Mouse (Mus musculus) small intestine, adult 2 months (tissue): ENCODE data around the gene Exoc3l4.

Experiments
- CTCF ChIP-seq: fragments of 200-500 bp; IDR thresholded peaks from 2 replicates; pipeline ENCODE4 v1.5.1; 2012; ENCODE audit warnings: low read depth, mild to moderate bottlenecking, control low read depth, inconsistent platforms, low read length, moderate library complexity, mixed read lengths; ENCODE audit not compliant: insufficient replicate concordance, insufficient read length; ENCODE audit errors: extremely low read depth
- POLR2A ChIP-seq: fragments of 200-500 bp; IDR thresholded peaks from 2 replicates; pipeline ENCODE4 v1.6.1; 2012; ENCODE audit warnings: low read depth, mild to moderate bottlenecking, control low read depth, inconsistent platforms, low read length, moderate library complexity

DNA sequence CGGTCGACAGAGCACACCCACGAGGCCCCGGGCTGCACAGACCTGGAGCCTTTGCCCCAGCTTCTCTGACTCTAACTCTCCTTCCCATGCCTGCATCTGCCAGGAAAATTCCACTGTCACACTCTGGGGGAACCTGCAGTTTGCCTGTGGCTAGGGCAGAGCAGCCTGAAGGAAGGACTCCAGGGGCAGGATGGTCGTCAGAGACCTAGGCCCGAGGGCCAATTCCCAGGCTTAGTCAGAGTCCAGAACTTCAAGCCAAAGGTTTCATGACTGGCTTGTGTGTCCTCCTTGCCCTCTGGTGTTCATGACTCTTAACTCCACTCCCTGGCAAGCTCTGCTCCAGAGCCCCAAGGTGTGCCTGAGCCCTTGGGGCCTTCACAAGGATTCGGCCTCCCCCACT is 51.4 kb downstream of the Exoc3l4 start:
- no peak for TF ChIP-seq POLR2A
- TF ChIP-seq CTCF: no peak
